Mouse (Mus musculus) MEL (cell line): ENCODE measurements around the gene Gmpr. TPM values are rescaled to one million over a fixed set of nuclear protein-coding genes. Genes with fewer than 3 reads are reported as not detected.

ENCODE experiments used
- DNase-seq: peaks from one replicate; pipeline ENCODE4 v3.0.0; 2011; ENCODE audit warnings: low read depth, low spot score
- H3K27ac ChIP-seq: 2 replicates; pipeline ENCODE4 v1.5.1; 2012; ENCODE audit warnings: low read depth, mild to moderate bottlenecking, control low read depth, low read length, moderate library complexity; ENCODE audit not compliant: control insufficient read depth
- H3K27me3 ChIP-seq, 2 experiments: fragments of 150-350 bp in 1 of 2; sonication (generic) in 1 of 2; 2 replicates each; pipeline ENCODE4 v1.6.1; 2012; ENCODE audit warnings: low read length in 2 of 2, mild to moderate bottlenecking in 2 of 2, improper control_type of control experiment in 1 of 2, moderate library complexity in 1 of 2; ENCODE audit not compliant: insufficient read depth in 2 of 2, control insufficient read depth in 1 of 2
- H3K36me3 ChIP-seq, 2 experiments: 2 replicates each; pipeline ENCODE4 v1.6.1; 2012 to 2014; ENCODE audit warnings: low read length in 2 of 2, improper control_type of control experiment in 1 of 2, inconsistent platforms in 1 of 2, mild to moderate bottlenecking in 1 of 2; ENCODE audit not compliant: insufficient read depth in 2 of 2, control insufficient read depth in 1 of 2
- H3K4me1 ChIP-seq, 2 experiments: fragments of 150-350 bp in 1 of 2; sonication (generic) in 1 of 2; 2 replicates each; pipeline ENCODE4 v1.6.1; 2012; ENCODE audit warnings: low read length in 2 of 2, improper control_type of control experiment in 1 of 2, mild to moderate bottlenecking in 1 of 2; ENCODE audit not compliant: insufficient read depth in 2 of 2, control insufficient read depth in 1 of 2
- H3K4me3 ChIP-seq, 2 experiments: fragments of 150-350 bp in 1 of 2; sonication (generic) in 1 of 2; 2 replicates each; pipeline ENCODE4 v1.5.1; 2012; ENCODE audit warnings: low read depth in 2 of 2, low read length in 2 of 2, mild to moderate bottlenecking in 2 of 2, moderate library complexity in 2 of 2, control low read depth in 1 of 2, improper control_type of control experiment in 1 of 2; ENCODE audit not compliant: control insufficient read depth in 1 of 2, insufficient read depth in 1 of 2
- H3K79me2 ChIP-seq: 2 replicates; pipeline ENCODE4 v1.6.1; 2012; ENCODE audit warnings: mild to moderate bottlenecking, low read length, moderate library complexity; ENCODE audit not compliant: control insufficient read depth, poor library complexity, insufficient read depth
- H3K9ac ChIP-seq: 2 replicates; pipeline ENCODE4 v1.6.1; 2012; ENCODE audit warnings: low read depth, mild to moderate bottlenecking, control low read depth, low read length, moderate library complexity; ENCODE audit not compliant: control insufficient read depth, poor library complexity, severe bottlenecking
- H3K9me3 ChIP-seq: fragments of 150-350 bp; sonication (generic); replicated peaks from 2 replicates; pipeline ENCODE4 v1.6.1; 2012; ENCODE audit warnings: mild to moderate bottlenecking, low read length, improper control_type of control experiment, moderate library complexity; ENCODE audit not compliant: insufficient read depth
- BHLHE40 ChIP-seq: IDR thresholded peaks from 2 replicates; pipeline ENCODE4 v1.6.1; 2012; ENCODE audit warnings: low read depth, mild to moderate bottlenecking, inconsistent platforms, low read length, improper control_type of control experiment, borderline replicate concordance
- CHD2 ChIP-seq: IDR thresholded peaks from 2 replicates; pipeline ENCODE4 v1.6.1; 2011; ENCODE audit warnings: low read length, improper control_type of control experiment
- CTCF ChIP-seq, 3 experiments: IDR thresholded peaks in 2 of 3; conservative IDR thresholded peaks in 1 of 3; 2 replicates each; pipeline ENCODE4 v1.5.1; 2011 to 2012; ENCODE audit warnings: low read length in 3 of 3, low read depth in 2 of 3, mild to moderate bottlenecking in 2 of 3, improper control_type of control experiment in 1 of 3, inconsistent platforms in 1 of 3, mixed read lengths in 1 of 3, moderate library complexity in 1 of 3; ENCODE audit not compliant: control insufficient read depth in 1 of 3, insufficient read depth in 1 of 3, poor library complexity in 1 of 3, severe bottlenecking in 1 of 3
- GABPA ChIP-seq: IDR thresholded peaks from 2 replicates; pipeline ENCODE4 v1.6.1; 2012; ENCODE audit warnings: low read depth, mild to moderate bottlenecking, inconsistent platforms, low read length, improper control_type of control experiment, moderate library complexity
- HCFC1 ChIP-seq: IDR thresholded peaks from 2 replicates; pipeline ENCODE4 v1.6.1; 2012; ENCODE audit warnings: low read depth, mild to moderate bottlenecking, inconsistent platforms, low read length, improper control_type of control experiment, moderate library complexity
- JUND ChIP-seq: IDR thresholded peaks from 2 replicates; pipeline ENCODE4 v1.6.1; 2011; ENCODE audit warnings: low read depth, mild to moderate bottlenecking, improper control_type of control experiment, low read length
- KAT2A ChIP-seq: conservative IDR thresholded peaks from 2 replicates; pipeline ENCODE4 v1.6.1; 2012; ENCODE audit warnings: low read depth, low read length, improper control_type of control experiment, inconsistent platforms
- MAFK ChIP-seq: IDR thresholded peaks from 2 replicates; pipeline ENCODE4 v1.6.1; 2011; ENCODE audit warnings: low read depth, mild to moderate bottlenecking, low read length, improper control_type of control experiment, borderline replicate concordance
- MAX ChIP-seq: IDR thresholded peaks from 2 replicates; pipeline ENCODE4 v1.6.1; 2011; ENCODE audit warnings: low read length, improper control_type of control experiment
- MYB ChIP-seq: IDR thresholded peaks from 2 replicates; pipeline ENCODE4 v1.6.1; 2011; ENCODE audit warnings: mild to moderate bottlenecking, low read depth, low read length, improper control_type of control experiment
- MYC ChIP-seq: IDR thresholded peaks from 2 replicates; pipeline ENCODE4 v1.6.1; 2011; ENCODE audit warnings: low read depth, mild to moderate bottlenecking, low read length, improper control_type of control experiment, moderate library complexity
- NELFE ChIP-seq: IDR thresholded peaks from 2 replicates; pipeline ENCODE4 v1.6.1; 2011; ENCODE audit warnings: low read depth, low read length, improper control_type of control experiment
- POLR2AphosphoS2 ChIP-seq: IDR thresholded peaks from 2 replicates; pipeline ENCODE4 v1.6.1; 2011; ENCODE audit warnings: low read length, improper control_type of control experiment
- RAD21 ChIP-seq: IDR thresholded peaks from 2 replicates; pipeline ENCODE4 v1.6.1; 2011; ENCODE audit warnings: mild to moderate bottlenecking, low read depth, low read length, improper control_type of control experiment
- SIN3A ChIP-seq: IDR thresholded peaks from 2 replicates; pipeline ENCODE4 v1.6.1; 2012; ENCODE audit warnings: low read length, improper control_type of control experiment, inconsistent platforms
- SMC3 ChIP-seq: IDR thresholded peaks from 2 replicates; pipeline ENCODE4 v1.6.1; 2011; ENCODE audit warnings: low read depth, low read length, improper control_type of control experiment
- TAL1 ChIP-seq: IDR thresholded peaks from 2 replicates; pipeline ENCODE4 v1.6.1; 2012; ENCODE audit warnings: mild to moderate bottlenecking, inconsistent platforms, low read length, moderate library complexity, mixed read lengths
- TBP ChIP-seq: IDR thresholded peaks from 2 replicates; pipeline ENCODE4 v1.8.0; 2011; ENCODE audit warnings: low read depth, low read length, improper control_type of control experiment
- TCF12 ChIP-seq: IDR thresholded peaks from 2 replicates; pipeline ENCODE4 v1.6.1; 2014; ENCODE audit warnings: low read depth, mild to moderate bottlenecking, inconsistent platforms, low read length, improper control_type of control experiment, moderate library complexity
- UBTF ChIP-seq: IDR thresholded peaks from 2 replicates; pipeline ENCODE4 v1.6.1; 2012; ENCODE audit warnings: low read depth, mild to moderate bottlenecking, inconsistent platforms, low read length, improper control_type of control experiment, moderate library complexity, borderline replicate concordance; ENCODE audit not compliant: insufficient read depth
- USF1 ChIP-seq: IDR thresholded peaks from 2 replicates; pipeline ENCODE4 v1.6.1; 2014; ENCODE audit warnings: low read depth, mild to moderate bottlenecking, inconsistent platforms, low read length, improper control_type of control experiment, moderate library complexity
- ZMIZ1 ChIP-seq: IDR thresholded peaks from 2 replicates; pipeline ENCODE4 v1.6.1; 2012; ENCODE audit warnings: low read depth, mild to moderate bottlenecking, inconsistent platforms, low read length, improper control_type of control experiment, moderate library complexity
- polyA plus RNA-seq, 2 experiments: library from polyadenylated mRNA; stranded (reverse) in 1 of 2; unstranded in 1 of 2; fragments of >175 nt in 1 of 2; fragments of >200 nt in 1 of 2; gene quantifications; 2 replicates each; pipeline versions ENCODE4 v1.2.1 to v1.2.4; 2012; ENCODE audit warnings: low replicate concordance in 2 of 2, low read depth in 1 of 2; ENCODE audit not compliant: insufficient read length in 2 of 2, insufficient read depth in 1 of 2, missing spikeins in 1 of 2
- total RNA-seq: library from RNA; depleted of rRNA; stranded (reverse); fragments of 300-350 nt; gene quantifications from 2 replicates; pipeline ENCODE4 v1.2.3, GENCODE M21; 2012; rRNA removed

Gmpr gene
- total RNA-seq (60.9 and 64.2 TPM in 2 replicates), polyA plus RNA-seq (100 to 1,000 TPM in 1 of 2 experiments, not detected in 1; 130 TPM)

GRCm38 (mm10) chr13:45507274-45508229 lies at the start of gene Gmpr:
Gene Gmpr (plus strand): TSS chr13:45507444.
- no peaks in the 10 kb centered on the region for H3K79me2 ChIP-seq
- no peak for DNase-seq
- no peak for TF ChIP-seq SIN3A
- TF ChIP-seq SMC3, result no peak
- no peak for TF ChIP-seq USF1
- TF ChIP-seq ZMIZ1, result no peak
- no peak for TF ChIP-seq JUND
- TF ChIP-seq CHD2, result no peak
- TF ChIP-seq UBTF, result no peak
- TF ChIP-seq BHLHE40, result no peak
- no peak for TF ChIP-seq TBP
- TF ChIP-seq MAX, result no peak
- TF ChIP-seq MAFK, result no peak
- TF ChIP-seq TAL1, result no peak
- TF ChIP-seq HCFC1, result no peak
- TF ChIP-seq MYB, result no peak
- TF ChIP-seq GABPA, result no peak
- no peak for TF ChIP-seq CTCF (IDR thresholded peaks at IDR 0.05 in 2 of 3, conservative IDR thresholded peaks at IDR 0.05 in 1 of 3; ENCODE audit: control insufficient read depth in 1 of 3, insufficient read depth in 1 of 3, low read depth in 2 of 3, low read length in 3 of 3, poor library complexity in 1 of 3, severe bottlenecking in 1 of 3)
- no peak for TF ChIP-seq RAD21
- no peak for TF ChIP-seq TCF12
- no peak for TF ChIP-seq POLR2AphosphoS2
- H3K27ac ChIP-seq, result no peak within 1 kb of the TSS
- peaks cover 0 to 19% of the 10 kb centered on the region in 2 experiments; a peak in 2 of 4 replicates for H3K36me3 ChIP-seq
- H3K9me3 ChIP-seq, result no peaks in the 10 kb centered on the region
- no peak within 1 kb of the TSS for H3K9ac ChIP-seq
- no peak within 1 kb of the TSS for H3K4me3 ChIP-seq
- H3K4me1 ChIP-seq, result peaks cover 7 to 20% of the 10 kb centered on the region in 2 experiments
- no peaks in the 10 kb centered on the region for H3K27me3 ChIP-seq

- H3K27ac ChIP-seq, result no peak overlapping the region
- no peaks in the 10 kb centered on the region for H3K27me3 ChIP-seq
- no peak overlapping the region for H3K4me3 ChIP-seq
- no peaks in the 10 kb centered on the region for H3K9me3 ChIP-seq
- peaks cover 6 to 21% of the 10 kb centered on the region in 2 experiments for H3K4me1 ChIP-seq
- no peak for DNase-seq
- H3K9ac ChIP-seq, result no peak overlapping the region
- TF ChIP-seq CHD2, result no peak
- TF ChIP-seq NELFE, result no peak
- TF ChIP-seq KAT2A, result no peak
- TF ChIP-seq BHLHE40, result no peak
- no peak for TF ChIP-seq MYC
- peaks cover 0 to 22% of the 10 kb centered on the region in 2 experiments; a peak in 2 of 4 replicates for H3K36me3 ChIP-seq
- H3K79me2 ChIP-seq, result no peaks in the 10 kb centered on the region
Measured at GRCm38 (mm10) chr13:45457459-45457858, 49.8 kb upstream of the Gmpr start.
